Mouse (Mus musculus) bone marrow, adult 2 months (tissue): ENCODE measurements around the gene Dnah14.

ENCODE experiments used
- CTCF ChIP-seq: fragments of 200-500 bp; IDR thresholded peaks from 2 replicates; pipeline ENCODE4 v1.5.1; 2011; ENCODE audit warnings: low read length, control low read depth; ENCODE audit not compliant: control insufficient read depth, insufficient read depth
- POLR2A ChIP-seq: fragments of 200-500 bp; IDR thresholded peaks from 2 replicates; pipeline ENCODE4 v1.6.1; 2011; ENCODE audit warnings: low read depth, mild to moderate bottlenecking, control low read depth, low read length, borderline replicate concordance; ENCODE audit not compliant: control insufficient read depth

DNA sequence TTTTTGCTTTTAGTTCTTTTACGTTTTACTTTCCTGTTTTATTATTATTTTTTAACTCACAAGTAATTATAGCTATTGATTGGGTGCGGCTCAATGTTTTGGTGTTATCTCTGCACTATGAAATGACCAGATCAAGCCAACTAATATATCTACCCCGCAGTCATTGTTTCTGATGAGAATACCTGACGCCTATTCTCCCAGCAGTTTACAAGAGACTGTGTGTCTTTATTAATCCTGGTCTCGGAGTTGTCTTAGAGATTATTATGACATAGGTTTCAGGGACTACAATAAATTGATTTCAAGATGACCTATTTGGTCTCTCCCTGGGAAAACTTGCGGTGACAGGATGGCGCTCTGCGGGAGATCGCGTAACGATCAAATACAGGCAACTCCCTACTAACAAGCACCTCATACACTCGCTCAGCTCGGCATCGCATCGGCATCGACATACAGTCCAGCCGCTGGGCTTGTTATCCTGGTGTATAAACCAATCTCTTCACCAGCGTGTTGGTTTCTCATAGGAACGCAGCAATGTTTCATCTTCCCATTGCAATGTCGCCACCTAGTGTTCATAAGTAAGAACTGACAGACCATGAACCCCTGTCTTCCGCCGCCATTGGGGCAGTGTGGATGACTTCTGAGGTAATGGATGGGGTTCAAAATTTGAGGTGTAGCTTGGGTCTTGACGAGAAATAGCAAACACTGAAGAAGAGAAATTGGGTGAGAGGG is 31.2 kb upstream of the Dnah14 start:
- TF ChIP-seq POLR2A: no peak
- peak; percentile 65 for TF ChIP-seq CTCF
